Mouse (Mus musculus) liver, embryonic 12.5 days (tissue): ENCODE measurements around the gene Disc1. TPM values are rescaled to one million over a fixed set of nuclear protein-coding genes. Genes with fewer than 3 reads are reported as not detected.
A peak's percentile ranks its signal among the peaks of the same experiment; 100 is the strongest.

Source experiments
- ATAC-seq: fragments of 200-750 bp; cut with Nextera tagmentation; 2 replicates; pipeline ENCODE4 v1.8.0; 2017; ENCODE audit warnings: moderate number of reproducible peaks, mild to moderate bottlenecking, moderate library complexity
- H3K27ac ChIP-seq: fragments of 300-500 bp; sonication (generic); 2 replicates; pipeline ENCODE4 v1.5.1; 2016; ENCODE audit warnings: mild to moderate bottlenecking
- H3K27me3 ChIP-seq: fragments of 300-500 bp; sonication (generic); replicated peaks from 2 replicates; pipeline ENCODE4 v1.6.1; 2016; ENCODE audit warnings: mild to moderate bottlenecking, moderate library complexity
- H3K36me3 ChIP-seq: fragments of 300-500 bp; sonication (generic); 2 replicates; pipeline ENCODE4 v1.6.1; 2016; ENCODE audit warnings: mild to moderate bottlenecking, moderate library complexity
- H3K4me1 ChIP-seq: fragments of 300-500 bp; sonication (generic); 2 replicates; pipeline ENCODE4 v1.6.1; 2016
- H3K4me2 ChIP-seq: fragments of 300-500 bp; sonication (generic); 2 replicates; pipeline ENCODE4 v1.6.1; 2016; ENCODE audit warnings: mild to moderate bottlenecking, moderate library complexity
- H3K4me3 ChIP-seq: fragments of 300-500 bp; sonication (generic); 2 replicates; pipeline ENCODE4 v1.5.1; 2016; ENCODE audit warnings: mild to moderate bottlenecking, moderate library complexity
- H3K9ac ChIP-seq: fragments of 300-500 bp; sonication (generic); 2 replicates; pipeline ENCODE4 v1.6.1; 2016; ENCODE audit warnings: mild to moderate bottlenecking, moderate library complexity
- H3K9me3 ChIP-seq: fragments of 300-500 bp; sonication (generic); replicated peaks from 2 replicates; pipeline ENCODE4 v1.6.1; 2016; ENCODE audit warnings: mild to moderate bottlenecking, moderate library complexity
- WGBS: fragments of 180-500 bp; shearing (Covaris S2); methylation state at CpG from one replicate; pipeline ENCODE4 v1.1.7; 2016; ENCODE audit not compliant: insufficient replicate concordance; 5-methylcytosine and 5-hydroxymethylcytosine counted together
- polyA plus RNA-seq: library from polyadenylated mRNA; unstranded; fragments of >200 nt; fragmentation: Nextera tagmentation; extraction: Ambion mirVana; gene quantifications from 2 replicates; pipeline ENCODE4 v1.2.1, GENCODE M21; 2016

Gene Disc1
- polyA plus RNA-seq, 1 experiment from 2014 or later = 0.56 TPM

GRCm38 (mm10) chr8:125043394-125043793, 10.6 kb upstream of the Disc1 start:
- 79% methylated on average over 7 of the region's 7 CpGs for WGBS
- Histone ChIP-seq H3K27me3 (no peaks in the 10 kb centered on the region), H3K4me3 (no peak overlapping the region), H3K9ac (no peak overlapping the region), H3K36me3 (peaks cover 21% of the 10 kb centered on the region), H3K4me1 (no peaks in the 10 kb centered on the region), H3K4me2 (no peak overlapping the region), H3K27ac (no peak overlapping the region), H3K9me3 (no peaks in the 10 kb centered on the region)
- no peak for ATAC-seq

GRCm38 (mm10) chr8:125043935-125044334, 10.1 kb upstream of the Disc1 start:
- peaks cover 15% of the 10 kb centered on the region for H3K36me3 ChIP-seq
- no peak for ATAC-seq
- no peak overlapping the region for H3K4me3 ChIP-seq
- no peaks in the 10 kb centered on the region for H3K4me1 ChIP-seq
- no peak overlapping the region for H3K4me2 ChIP-seq
- 30% methylated on average over 9 of the region's 9 CpGs for WGBS
- H3K9me3 ChIP-seq = no peaks in the 10 kb centered on the region
- H3K9ac ChIP-seq = no peak overlapping the region
- H3K27ac ChIP-seq = no peak overlapping the region
- H3K27me3 ChIP-seq = no peaks in the 10 kb centered on the region

- Histone ChIP-seq H3K27ac (no peak overlapping the region), H3K4me1 (no peaks in the 10 kb centered on the region), H3K9ac (no peak overlapping the region), H3K36me3 (no peaks in the 10 kb centered on the region), H3K27me3 (peaks cover 4% of the 10 kb centered on the region; the same call in 1 of the 2 replicates), H3K4me2 (no peak overlapping the region), H3K4me3 (no peak overlapping the region), H3K9me3 (no peaks in the 10 kb centered on the region)
- 49% methylated on average over 1 of the region's 1 CpGs for WGBS
- ATAC-seq = no peak
Measured at GRCm38 (mm10) chr8:125045760-125046159, 8.2 kb upstream of the Disc1 start.

GRCm38 (mm10) chr8:125049051-125049750, 4.8 kb upstream of the Disc1 start:
- no peak overlapping the region for H3K27ac ChIP-seq
- H3K27me3 ChIP-seq = peaks cover 35% of the 10 kb centered on the region
- ATAC-seq = no peak
- H3K9ac ChIP-seq = no peak overlapping the region
- no peak overlapping the region for H3K4me3 ChIP-seq
- WGBS = 57% methylated on average over 5 of the region's 5 CpGs
- no peak overlapping the region for H3K4me2 ChIP-seq
- H3K4me1 ChIP-seq = no peaks in the 10 kb centered on the region
- no peaks in the 10 kb centered on the region for H3K36me3 ChIP-seq
- no peaks in the 10 kb centered on the region for H3K9me3 ChIP-seq

GRCm38 (mm10) chr8:125049826-125050225, 4.2 kb upstream of the Disc1 start:
- peaks cover 42% of the 10 kb centered on the region for H3K27me3 ChIP-seq
- H3K9ac ChIP-seq = no peak overlapping the region
- WGBS = 47% methylated on average over 6 of the region's 6 CpGs
- no peaks in the 10 kb centered on the region for H3K4me1 ChIP-seq
- H3K4me2 ChIP-seq = no peak overlapping the region
- no peak overlapping the region for H3K4me3 ChIP-seq
- ATAC-seq = no peak
- no peaks in the 10 kb centered on the region for H3K36me3 ChIP-seq
- H3K27ac ChIP-seq = no peak overlapping the region
- H3K9me3 ChIP-seq = no peaks in the 10 kb centered on the region

GRCm38 (mm10) chr8:125052026-125052425, 2.0 kb upstream of the Disc1 start:
- Histone ChIP-seq H3K27me3 (peaks cover 52% of the 10 kb centered on the region), H3K27ac (no peak overlapping the region), H3K4me1 (no peaks in the 10 kb centered on the region), H3K4me3 (no peak overlapping the region), H3K9ac (no peak overlapping the region), H3K36me3 (no peaks in the 10 kb centered on the region), H3K4me2 (no peak overlapping the region), H3K9me3 (no peaks in the 10 kb centered on the region)
- WGBS = 27% methylated on average over 2 of the region's 2 CpGs
- ATAC-seq = no peak

- Histone ChIP-seq H3K4me3 (peak overlapping the region; percentile 57), H3K27ac (0 out of 2 replicates have a peak overlapping the region, but pooled peaks have one; percentile 56), H3K27me3 (peaks cover 52% of the 10 kb centered on the region), H3K4me1 (no peaks in the 10 kb centered on the region), H3K36me3 (no peaks in the 10 kb centered on the region), H3K9me3 (no peaks in the 10 kb centered on the region), H3K4me2 (peak overlapping the region; percentile 70), H3K9ac (peak overlapping the region; percentile 46; the same call in 1 of the 2 replicates)
- no peak for ATAC-seq
- WGBS = under 1% methylated on average over 30 of the region's 38 CpGs
Measured at GRCm38 (mm10) chr8:125054436-125054810, 428 bp downstream of the Disc1 start.

GRCm38 (mm10) chr8:125060904-125061303, 6.9 kb downstream of the Disc1 start:
- H3K36me3 ChIP-seq = no peaks in the 10 kb centered on the region
- no peak overlapping the region for H3K4me3 ChIP-seq
- no peaks in the 10 kb centered on the region for H3K9me3 ChIP-seq
- H3K27me3 ChIP-seq = no peaks in the 10 kb centered on the region
- no peak overlapping the region for H3K4me2 ChIP-seq
- 73% methylated on average over 8 of the region's 8 CpGs for WGBS
- H3K9ac ChIP-seq = no peak overlapping the region
- H3K4me1 ChIP-seq = no peaks in the 10 kb centered on the region
- H3K27ac ChIP-seq = no peak overlapping the region
- ATAC-seq = no peak

GRCm38 (mm10) chr8:125065596-125065995, 11.6 kb downstream of the Disc1 start:
- H3K36me3 ChIP-seq = no peaks in the 10 kb centered on the region
- 64% methylated on average over 6 of the region's 6 CpGs for WGBS
- H3K4me1 ChIP-seq = peaks cover 11% of the 10 kb centered on the region; the same call in 1 of the 2 replicates
- no peak overlapping the region for H3K4me2 ChIP-seq
- no peak overlapping the region for H3K27ac ChIP-seq
- no peaks in the 10 kb centered on the region for H3K27me3 ChIP-seq
- no peak overlapping the region for H3K9ac ChIP-seq
- no peak for ATAC-seq
- H3K4me3 ChIP-seq = no peak overlapping the region
- no peaks in the 10 kb centered on the region for H3K9me3 ChIP-seq

GRCm38 (mm10) chr8:125066913-125067595, 13.1 kb downstream of the Disc1 start:
- Histone ChIP-seq H3K27ac (peak overlapping the region; percentile 51; the same call in 1 of the 2 replicates), H3K4me3 (no peak overlapping the region), H3K27me3 (no peaks in the 10 kb centered on the region), H3K4me1 (peaks cover 11% of the 10 kb centered on the region; the same call in 1 of the 2 replicates), H3K9me3 (no peaks in the 10 kb centered on the region), H3K36me3 (no peaks in the 10 kb centered on the region), H3K9ac (no peak overlapping the region), H3K4me2 (peak overlapping the region; percentile 50)
- 11% methylated on average over 12 of the region's 12 CpGs for WGBS
- ATAC-seq = peak; percentile 41; the same call in 1 of the 2 replicates

- Histone ChIP-seq H3K36me3 (no peaks in the 10 kb centered on the region), H3K9me3 (no peaks in the 10 kb centered on the region), H3K9ac (no peak overlapping the region), H3K27me3 (no peaks in the 10 kb centered on the region), H3K27ac (peak overlapping the region; percentile 51; the same call in 1 of the 2 replicates), H3K4me3 (no peak overlapping the region), H3K4me1 (peaks cover 11% of the 10 kb centered on the region; the same call in 1 of the 2 replicates), H3K4me2 (peak overlapping the region; percentile 50)
- ATAC-seq = peak; percentile 56; the same call in 1 of the 2 replicates
- WGBS = 22% methylated on average over 9 of the region's 9 CpGs
Measured at GRCm38 (mm10) chr8:125067596-125067960, 13.6 kb downstream of the Disc1 start.

GRCm38 (mm10) chr8:125068146-125068905, 14.3 kb downstream of the Disc1 start:
- Histone ChIP-seq H3K36me3 (no peaks in the 10 kb centered on the region), H3K27me3 (no peaks in the 10 kb centered on the region), H3K9ac (no peak overlapping the region), H3K4me1 (peaks cover 11% of the 10 kb centered on the region; the same call in 1 of the 2 replicates), H3K27ac (peak overlapping the region; percentile 51; the same call in 1 of the 2 replicates), H3K4me2 (no peak overlapping the region), H3K9me3 (no peaks in the 10 kb centered on the region), H3K4me3 (no peak overlapping the region)
- ATAC-seq = no peak
- WGBS = 57% methylated on average over 6 of the region's 6 CpGs
